Mouse (Mus musculus): Measurements from ENCODE around the gene Gm20388.

The Gm20388 gene

GRCm38 (mm10) chr8:121795461-121795860 is 1884.8 kb downstream of the Gm20388 start:
- no peak for DNase-seq (ENCODE audit: low read depth, low spot score)

DNA sequence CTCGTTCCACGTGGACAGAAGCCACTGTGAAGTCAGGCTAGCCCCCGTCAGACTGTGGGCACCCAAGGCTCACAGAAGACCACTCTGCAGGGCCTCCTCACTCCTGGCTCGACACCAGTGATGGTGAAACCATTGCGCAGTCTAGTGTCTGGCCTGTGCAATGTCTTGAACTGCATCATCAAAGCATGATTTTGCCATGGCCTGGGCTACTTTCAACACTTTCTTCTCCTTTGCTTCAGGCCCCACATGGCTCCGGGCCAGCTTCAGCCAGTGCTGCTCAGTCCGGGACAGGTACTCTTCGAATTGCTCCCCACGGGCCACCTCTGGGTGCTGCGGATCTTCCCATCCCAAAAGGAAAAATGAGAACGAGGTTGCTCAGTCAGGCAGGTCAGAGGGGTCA is 1885.8 kb downstream of the Gm20388 start:
- DNase-seq (ENCODE audit: low read depth, low spot score) = no peak

- DNase-seq (ENCODE audit: low read depth, low spot score) = no peak
Observed at GRCm38 (mm10) chr8:121798401-121798800, 1887.8 kb downstream of the Gm20388 start.

DNA sequence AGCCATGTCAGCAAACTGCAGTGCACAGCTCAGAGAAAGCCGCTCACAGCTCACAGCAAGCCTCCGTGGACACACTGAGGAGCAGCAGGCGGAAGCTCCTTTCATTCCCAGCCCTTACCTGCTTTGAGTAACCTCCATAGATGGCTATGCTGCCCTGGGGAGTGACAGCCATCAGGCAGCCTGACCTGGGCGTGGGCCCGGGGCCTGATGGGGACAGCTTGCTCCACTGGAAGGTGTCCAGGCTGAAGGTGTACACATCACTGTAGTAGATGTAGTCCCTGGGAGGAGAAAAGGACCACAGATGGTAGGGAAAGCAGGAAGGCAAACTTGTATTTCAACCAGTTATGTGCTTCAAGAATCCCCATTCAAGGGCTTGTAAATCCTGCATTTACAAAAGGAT is 1894.2 kb downstream of the Gm20388 start:
- DNase-seq (ENCODE audit: low read depth, low spot score) = no peak

DNA sequence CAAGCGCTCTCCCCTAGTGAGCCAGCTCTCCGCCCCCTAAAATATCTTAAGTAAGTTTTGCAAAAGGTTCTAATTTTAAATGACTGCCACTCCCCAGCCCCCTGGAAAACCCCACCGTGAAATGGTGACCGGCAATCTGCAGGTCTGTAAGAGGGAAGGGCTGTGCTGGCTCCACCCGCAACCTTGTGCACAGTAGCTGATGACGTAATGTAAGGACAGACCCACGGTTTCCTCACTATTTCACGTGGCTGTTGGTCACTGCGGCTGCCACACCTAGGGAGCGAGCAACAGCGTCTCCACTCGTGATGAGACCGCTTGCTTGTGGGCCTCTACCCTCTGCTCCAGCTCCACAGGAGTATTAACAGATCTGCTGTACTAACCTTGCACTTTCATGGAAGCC is 1895.5 kb downstream of the Gm20388 start:
- DNase-seq (ENCODE audit: low read depth, low spot score) = no peak

- no peak for DNase-seq (ENCODE audit: low read depth, low spot score)
Observed at GRCm38 (mm10) chr8:121808032-121808431, 1897.4 kb downstream of the Gm20388 start.

DNA sequence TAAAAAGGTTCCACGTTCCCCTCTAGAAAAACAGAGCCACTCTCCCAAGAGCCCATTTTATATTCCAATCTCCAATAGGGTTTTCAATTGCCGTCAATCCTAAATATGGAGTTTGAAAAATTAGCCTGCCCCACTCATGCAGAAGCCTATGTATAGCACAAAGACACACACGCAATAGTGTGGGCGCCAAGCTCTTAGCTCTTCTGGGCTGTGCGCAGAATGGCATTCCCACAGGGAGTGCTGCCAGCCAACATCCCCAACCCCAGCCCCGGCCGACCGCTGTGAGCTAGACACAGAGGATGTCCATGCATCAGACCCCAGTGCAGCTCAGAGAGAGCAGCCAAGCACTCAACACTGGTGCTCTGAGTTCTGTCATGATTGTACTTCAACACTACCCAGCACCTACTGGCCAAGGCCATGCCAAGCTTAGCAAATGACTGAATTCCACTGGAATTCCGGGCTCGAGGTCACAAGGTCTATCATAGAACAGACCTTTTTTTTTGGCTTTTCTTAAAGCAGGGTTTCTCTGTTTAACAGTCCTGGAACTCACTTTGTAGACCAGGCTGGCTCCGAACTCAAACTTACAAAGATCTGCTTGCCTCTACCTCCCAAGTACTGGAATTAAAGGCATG is 1899.0 kb downstream of the Gm20388 start:
- DNase-seq (ENCODE audit: low read depth, low spot score) = no peak

GRCm38 (mm10) chr8:121811502-121811901 is 1900.9 kb downstream of the Gm20388 start:
- no peak for DNase-seq (ENCODE audit: low read depth, low spot score)

DNA sequence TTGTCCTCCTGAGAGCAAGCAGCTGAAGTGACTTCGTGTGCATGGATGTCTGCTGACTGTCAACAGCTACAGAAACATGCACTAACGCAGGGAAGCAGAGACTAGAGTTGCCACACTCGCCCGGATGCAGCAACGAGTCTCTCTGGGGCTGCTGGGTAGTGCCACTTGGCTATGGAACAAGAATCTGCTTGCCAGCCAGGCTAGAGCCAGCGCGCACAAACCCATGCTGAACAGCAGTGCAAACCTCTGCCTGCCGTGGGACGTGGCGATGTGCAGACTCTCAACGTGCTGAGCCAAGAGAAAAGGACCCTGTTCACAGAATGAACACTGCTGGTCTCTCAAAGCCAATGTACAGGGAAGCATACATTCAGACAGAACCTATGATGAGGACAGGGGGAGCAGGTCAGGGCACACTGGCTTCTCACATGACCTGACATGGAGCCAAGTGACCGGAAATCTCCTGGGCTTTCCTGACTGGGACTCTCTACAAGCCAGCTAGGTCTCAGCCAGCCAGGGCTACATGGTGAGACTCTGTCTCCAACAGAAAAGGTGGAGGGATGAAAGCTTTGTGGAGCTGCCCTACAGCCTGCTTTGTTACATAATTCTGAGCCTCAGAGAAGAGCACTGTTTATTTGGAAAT is 1901.4 kb downstream of the Gm20388 start:
- no peak for DNase-seq (ENCODE audit: low read depth, low spot score)

DNA sequence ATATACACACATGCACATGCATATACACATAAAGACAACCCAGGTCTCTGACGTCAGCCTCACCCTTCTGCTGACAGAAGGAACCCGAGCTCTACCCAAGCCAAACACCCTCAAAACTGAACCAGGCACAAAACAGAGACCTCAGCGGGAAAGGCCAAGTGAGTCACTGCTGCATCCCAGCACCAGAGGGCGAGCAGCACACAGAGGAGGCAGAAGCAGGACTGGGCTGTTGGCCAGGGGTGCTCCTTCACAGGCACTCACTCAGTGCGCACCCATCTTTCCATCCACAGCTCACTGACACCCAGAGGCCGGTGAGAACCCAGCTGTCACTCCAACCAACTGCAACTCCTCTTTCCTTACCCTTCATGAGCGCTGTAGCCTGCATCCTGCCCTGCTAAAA is 1907.6 kb downstream of the Gm20388 start:
- DNase-seq (ENCODE audit: low read depth, low spot score) = no peak

GRCm38 (mm10) chr8:121820840-121821239 is 1910.2 kb downstream of the Gm20388 start:
- DNase-seq (ENCODE audit: low read depth, low spot score) = no peak

DNA sequence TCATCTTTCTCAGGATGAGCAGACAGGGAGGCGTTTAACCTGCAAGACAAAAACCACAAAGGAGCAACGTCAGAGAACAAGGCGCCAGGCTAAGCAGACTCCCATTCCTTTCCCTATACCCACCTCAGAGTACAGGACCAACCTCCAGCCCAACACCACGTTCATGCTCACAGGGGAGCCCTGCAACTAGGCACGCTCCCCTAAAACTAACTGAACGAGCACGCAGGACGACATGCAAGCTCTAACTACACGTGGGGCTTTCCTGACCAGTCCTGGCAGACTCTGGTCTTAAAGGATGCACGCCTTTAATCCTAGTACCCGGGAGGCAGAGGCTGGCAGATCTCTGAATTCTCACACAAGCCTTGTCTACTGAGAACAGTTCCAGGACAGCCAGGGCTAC is 1910.7 kb downstream of the Gm20388 start:
- DNase-seq (ENCODE audit: low read depth, low spot score) = no peak

DNA sequence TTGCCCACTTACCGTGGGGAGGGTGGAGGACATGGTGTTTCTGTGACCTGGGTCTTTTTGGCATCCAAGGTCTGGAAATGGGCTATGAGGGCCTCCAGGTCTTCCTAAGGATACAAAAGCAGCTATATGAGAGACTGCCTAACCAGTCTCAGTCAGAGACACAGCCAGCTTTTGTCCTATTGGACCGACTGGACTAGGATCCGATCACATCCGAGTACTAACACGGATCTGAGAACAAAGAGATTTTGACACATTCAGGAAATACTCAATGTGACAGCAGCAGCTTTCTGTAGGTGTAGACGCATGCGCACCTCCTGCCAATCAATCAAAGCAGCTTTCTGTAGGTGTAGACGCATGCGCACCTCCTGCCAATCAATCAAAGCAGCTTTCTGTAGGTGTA is 1911.1 kb downstream of the Gm20388 start:
- DNase-seq (ENCODE audit: low read depth, low spot score) = no peak

DNA sequence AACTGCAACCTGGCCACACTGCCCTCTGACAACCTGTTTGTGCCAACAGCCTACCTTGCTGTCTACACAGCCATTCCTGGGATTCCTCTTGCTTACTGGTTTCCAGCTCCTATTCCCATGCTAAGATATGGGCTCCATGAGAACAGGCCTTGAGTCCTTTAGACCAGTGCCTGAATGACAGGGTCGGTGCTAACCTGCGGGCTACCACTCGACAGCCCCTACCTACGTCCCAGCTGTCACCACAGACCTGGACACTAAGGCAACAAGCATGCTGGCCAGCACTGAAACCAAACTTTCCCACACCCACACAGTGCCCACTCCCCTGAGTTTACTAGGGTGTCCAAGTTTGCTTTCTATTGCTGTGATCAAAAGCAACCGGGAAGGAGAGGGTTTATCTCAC is 1917.1 kb downstream of the Gm20388 start:
- DNase-seq (ENCODE audit: low read depth, low spot score) = no peak

GRCm38 (mm10) chr8:121828376-121829023 is 1917.9 kb downstream of the Gm20388 start:
- DNase-seq (ENCODE audit: low read depth, low spot score) = no peak

DNA sequence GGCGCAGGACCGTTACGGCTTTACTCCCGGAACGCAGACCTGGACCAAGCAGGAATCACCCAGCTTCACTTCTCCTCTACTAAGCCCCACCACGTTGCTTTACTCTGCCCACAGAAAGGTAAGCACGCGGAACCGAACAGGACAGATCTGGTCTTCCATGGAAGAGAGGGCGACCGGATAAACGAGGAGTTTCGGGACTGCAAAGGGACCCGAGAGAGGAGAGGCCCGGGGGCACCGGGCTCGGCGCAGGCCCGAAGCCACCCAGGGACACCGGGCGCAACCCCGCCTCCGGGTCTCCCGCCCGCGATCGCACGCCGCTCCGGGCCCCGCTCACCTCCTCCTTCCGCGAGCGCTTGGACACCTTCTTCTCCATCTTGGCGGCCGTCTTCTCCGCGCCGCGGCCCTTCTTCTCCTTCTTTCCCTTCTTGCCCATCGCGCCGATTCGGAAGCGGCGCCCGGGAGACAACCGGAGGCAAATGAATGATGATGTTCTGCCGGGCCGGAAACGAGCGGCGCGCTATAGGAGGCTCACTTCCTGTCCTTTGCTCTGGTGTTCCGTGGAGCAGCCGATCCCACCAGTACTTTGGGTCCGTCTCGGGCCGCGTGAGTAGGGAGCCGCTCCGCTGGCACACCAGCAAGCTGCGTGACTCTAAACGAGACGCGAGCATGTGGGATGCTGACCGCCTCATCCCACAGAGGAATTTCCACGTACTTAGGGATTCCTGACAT is 1918.6 kb downstream of the Gm20388 start, which contains the start of gene Klhdc4:
TSS of gene Klhdc4 (minus strand) at position 522 of the 729 bp plus-strand sequence.
- DNase-seq (ENCODE audit: low read depth, low spot score) = peak; percentile 93

DNA sequence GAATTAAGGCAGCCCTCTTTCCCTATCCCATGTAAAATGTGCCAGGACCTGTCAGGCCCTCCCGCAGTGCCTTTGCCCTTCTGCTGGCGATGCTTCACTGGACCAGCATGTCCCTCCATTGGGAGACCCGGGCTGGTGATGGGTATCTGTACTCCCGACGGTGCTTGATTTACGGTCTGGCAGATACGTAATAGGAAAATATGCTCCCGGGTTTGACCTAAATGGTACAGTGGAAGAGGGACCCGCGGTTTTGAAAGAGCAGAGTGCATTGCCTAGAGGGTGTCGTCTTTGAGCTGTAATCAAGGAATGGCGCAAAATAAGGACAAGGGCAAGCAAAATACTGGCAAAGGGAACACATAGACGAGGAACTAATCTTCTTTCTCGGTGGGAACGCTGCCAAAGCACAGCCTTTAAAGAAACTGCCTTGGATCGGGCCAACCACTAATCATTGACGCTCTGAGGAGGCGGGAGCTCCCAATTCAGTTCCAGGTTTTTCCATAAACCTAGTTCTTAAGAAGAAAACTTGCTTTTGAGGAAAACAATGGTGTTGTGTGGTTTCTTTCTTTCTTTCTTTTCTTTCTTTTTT is 1919.2 kb downstream of the Gm20388 start:
- DNase-seq (ENCODE audit: low read depth, low spot score) = no peak

DNA sequence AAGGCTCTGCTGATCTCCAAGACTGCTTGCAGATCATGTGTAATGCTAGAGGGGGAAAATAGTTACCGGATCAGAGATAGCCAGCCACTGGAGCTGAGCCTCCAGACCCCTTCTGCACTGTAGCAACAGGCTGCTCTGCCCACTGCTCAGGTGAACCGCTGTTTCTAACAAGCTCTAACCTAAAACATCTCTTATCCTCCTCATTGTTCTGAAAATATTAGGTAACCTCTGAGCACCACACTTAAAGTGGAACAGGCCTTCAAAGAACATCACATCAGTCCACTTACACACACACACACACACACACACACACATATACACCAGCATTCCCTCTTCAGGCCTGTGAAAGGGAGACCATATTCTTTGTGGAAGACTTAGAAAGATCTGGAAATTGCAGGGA is 1921.4 kb downstream of the Gm20388 start:
- DNase-seq (ENCODE audit: low read depth, low spot score) = peak; percentile 16

GRCm38 (mm10) chr8:121832503-121832902 is 1921.9 kb downstream of the Gm20388 start:
- DNase-seq (ENCODE audit: low read depth, low spot score) = peak; percentile 87

GRCm38 (mm10) chr8:121841242-121841641 is 1930.6 kb downstream of the Gm20388 start:
- peak; percentile 32 for DNase-seq (ENCODE audit: low read depth, low spot score)

- no peak for DNase-seq (ENCODE audit: low read depth, low spot score)
Observed at GRCm38 (mm10) chr8:121842064-121842955, 1931.7 kb downstream of the Gm20388 start.

Data from CD4-positive helper T cell, adult 2 months (primary cell).